Mouse (Mus musculus): ENCODE data around the gene Abhd8. TPM values are rescaled to one million over a fixed set of nuclear protein-coding genes. Genes with fewer than 3 reads are reported as not detected.

The Abhd8 gene
- total RNA-seq (2021) = 10 to 100 TPM; 38.8 to 47.5 TPM
- long read RNA-seq, experiment 1, transcript Abhd8-201 (5 exons, 1,978 nt) = major isoform, 140 of 152 reads
- long read RNA-seq, experiment 1, partial matches to known transcripts = 5 of 152 reads
- long read RNA-seq, experiment 1, other reads (novel, unspliced or antisense) = 4 of 152 reads
- long read RNA-seq, experiment 2, transcript Abhd8-201 (5 exons, 1,978 nt) = major isoform, 68 of 77 reads
- long read RNA-seq, experiment 2, partial matches to known transcripts = 4 of 77 reads
- long read RNA-seq, experiment 2, other reads (novel, unspliced or antisense) = 5 of 77 reads

DNA sequence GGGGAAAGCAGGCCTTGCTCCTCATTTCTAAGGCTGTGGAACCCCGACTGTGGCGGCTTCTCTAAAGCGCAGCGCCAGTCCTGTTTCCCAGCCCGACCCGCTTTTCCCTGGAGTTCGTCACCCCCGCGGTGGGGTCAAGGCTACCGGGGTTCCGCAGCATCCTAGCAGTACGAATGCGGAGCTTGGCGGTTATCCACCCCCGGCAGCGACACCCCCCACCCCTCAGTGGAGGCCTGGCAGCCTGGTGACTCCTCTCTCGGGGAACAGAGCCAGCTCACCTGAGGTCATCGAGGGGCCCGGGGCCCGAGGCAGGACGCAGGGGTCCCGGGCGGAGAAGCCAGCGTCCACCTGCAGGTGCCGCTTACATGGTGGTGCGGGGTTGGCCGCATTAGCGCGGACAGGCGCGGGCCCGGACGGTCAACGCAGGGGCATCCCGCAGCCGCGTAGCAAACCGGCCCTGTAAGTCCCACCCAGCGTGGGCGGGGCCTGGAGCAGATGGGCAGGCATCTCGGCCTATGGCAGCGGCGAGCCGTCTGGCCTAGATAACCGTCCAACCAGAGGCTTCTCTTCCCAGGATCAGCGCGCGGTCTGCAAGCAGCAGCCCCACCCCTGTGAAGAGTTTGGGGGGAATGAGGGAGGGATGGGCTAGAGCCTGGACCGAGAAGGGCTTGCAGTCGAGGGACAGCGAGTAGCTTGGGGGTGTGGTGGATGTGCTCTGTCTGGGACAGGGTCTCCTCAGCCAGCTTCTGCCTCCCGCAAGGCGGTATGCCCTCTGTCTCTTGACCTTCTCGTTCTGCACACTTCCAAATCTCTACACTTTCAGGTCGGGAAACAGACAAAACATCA lies at the start of gene Abhd8:
Gene Abhd8 (minus strand): TSS at position 468 of the 846 bp plus-strand sequence.
- DNase-seq = peak; percentile 99

DNA sequence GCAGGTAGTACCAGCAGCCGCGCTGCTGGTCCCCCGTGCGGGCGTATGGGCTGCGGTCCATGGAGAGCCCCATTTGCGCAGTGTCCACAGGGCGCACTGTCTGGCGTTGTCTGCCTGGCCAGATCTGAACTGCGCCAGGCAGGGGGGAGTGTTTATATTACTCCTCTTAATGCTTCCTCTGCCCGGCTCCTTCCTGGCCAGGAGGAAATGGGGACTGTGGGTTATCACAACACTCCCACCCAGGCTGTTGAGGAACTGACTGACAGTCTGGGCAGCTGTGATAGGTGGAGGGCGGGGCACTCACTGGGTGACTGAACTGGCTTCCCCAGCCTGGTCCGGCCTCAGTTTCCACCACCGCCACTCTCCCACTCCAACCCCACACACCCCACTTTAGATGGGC lies 48.2 kb upstream of the Abhd8 start, which contains the start of gene Plvap:
Gene Plvap (minus strand): TSS at position 109 of the 400 bp plus-strand sequence.
- DNase-seq = no peak

- no peak for DNase-seq
Observed at GRCm38 (mm10) chr8:71509316-71509715, 45.9 kb upstream of the Abhd8 start.

DNA sequence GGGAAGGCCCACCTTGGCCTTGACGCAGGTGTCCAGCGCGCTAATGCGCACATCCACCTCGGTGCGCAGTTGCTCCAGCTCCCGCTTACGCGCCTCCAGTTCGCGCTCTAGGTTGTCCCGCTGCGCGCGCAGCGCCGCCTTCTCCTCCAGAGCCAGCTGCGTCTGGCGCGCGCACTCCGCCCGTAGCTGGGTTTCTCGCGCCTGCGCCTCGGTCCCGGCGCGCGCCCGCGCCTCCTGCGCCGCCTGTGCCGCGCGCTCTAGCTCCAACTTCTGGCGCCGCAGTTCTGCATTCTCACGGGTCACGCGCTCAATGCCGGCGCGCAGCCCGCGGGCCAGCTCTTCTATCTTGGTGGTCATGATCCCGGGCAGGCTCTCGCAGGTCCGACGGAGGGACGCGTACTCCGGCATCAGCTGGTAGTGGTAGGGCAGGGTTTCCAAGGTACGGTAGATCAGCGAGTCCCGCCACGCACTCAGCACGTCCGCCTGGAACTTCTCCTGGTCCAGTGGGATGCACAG lies 44.2 kb upstream of the Abhd8 start:
- peak; percentile 89 for DNase-seq

DNA sequence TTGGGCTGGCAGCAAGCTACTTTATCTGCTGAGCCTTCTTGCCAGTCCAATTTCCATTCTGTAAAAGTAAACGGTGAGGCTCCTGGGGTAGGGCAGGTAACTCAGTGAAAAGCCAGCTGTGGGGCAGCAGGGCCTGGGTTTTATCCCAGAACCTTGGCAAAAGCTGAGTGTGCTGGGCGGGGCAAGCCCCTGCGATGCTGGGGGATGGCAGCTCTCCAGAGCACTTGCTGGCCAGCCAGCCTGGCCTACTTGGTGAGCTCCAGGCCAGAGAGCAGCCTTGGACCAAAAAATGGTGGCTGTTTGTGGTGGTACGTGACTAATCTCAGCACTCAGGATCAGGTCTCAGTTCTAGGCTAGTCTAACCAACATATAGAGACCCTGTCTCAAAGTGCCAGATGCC lies 42.5 kb upstream of the Abhd8 start:
- DNase-seq = peak; percentile 59

GRCm38 (mm10) chr8:71505326-71505725 lies 41.9 kb upstream of the Abhd8 start:
- no peak for DNase-seq

- no peak for DNase-seq
Observed at GRCm38 (mm10) chr8:71504349-71504748, 40.9 kb upstream of the Abhd8 start.

- DNase-seq = peak; percentile 49
Observed at GRCm38 (mm10) chr8:71498816-71499690, 35.6 kb upstream of the Abhd8 start.

- peak; percentile 51 for DNase-seq
Observed at GRCm38 (mm10) chr8:71497881-71498501, 34.5 kb upstream of the Abhd8 start.

DNA sequence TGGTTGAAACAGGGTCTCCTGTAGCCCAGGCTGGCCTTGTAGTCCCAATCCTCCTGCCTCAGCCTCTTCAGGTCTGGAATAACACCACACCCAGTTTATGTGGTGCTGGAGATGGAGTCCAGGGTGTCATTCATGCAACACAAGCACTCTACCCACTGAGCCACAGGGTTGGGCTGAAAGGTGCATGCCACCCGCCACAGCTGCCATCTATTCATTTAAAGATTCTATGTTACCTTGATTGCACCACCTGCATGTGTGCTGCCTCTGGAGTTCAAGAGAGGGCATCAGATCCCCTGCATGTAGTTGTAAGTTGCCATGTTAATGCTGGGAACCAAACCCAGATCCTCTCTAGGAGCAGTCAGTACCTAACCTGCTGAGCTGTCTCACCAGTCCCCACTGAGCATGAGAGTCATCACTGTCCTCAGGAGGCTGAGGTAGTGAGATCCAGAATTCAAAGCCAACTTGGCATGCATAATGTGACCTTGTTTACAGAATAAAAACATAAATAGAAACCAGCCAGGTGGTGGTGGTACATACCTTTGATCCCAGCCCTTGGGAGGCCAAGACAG lies 33.7 kb upstream of the Abhd8 start:
- DNase-seq = no peak

- peak; percentile 99 for DNase-seq
Observed at GRCm38 (mm10) chr8:71496481-71496880, 33.0 kb upstream of the Abhd8 start.

DNA sequence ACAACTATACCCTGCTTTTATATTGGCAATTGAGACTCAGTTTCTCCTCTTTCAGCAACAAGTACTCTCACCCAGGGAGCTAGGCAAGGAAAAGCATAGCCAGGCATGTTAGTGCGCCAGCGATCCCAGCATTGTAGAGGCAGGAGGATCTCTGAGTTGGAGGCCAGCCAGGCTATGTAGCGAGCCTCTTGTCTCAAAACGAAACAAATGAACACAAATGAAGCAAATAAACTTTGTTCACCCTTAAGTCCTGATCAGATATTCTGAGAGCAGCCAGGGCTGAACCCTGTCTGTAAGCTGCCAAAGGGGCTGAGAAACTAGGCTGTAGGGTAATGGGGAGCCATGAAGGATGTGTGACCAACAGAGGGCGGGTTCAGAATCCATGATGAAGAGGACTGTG lies 32.4 kb upstream of the Abhd8 start:
- DNase-seq = no peak

DNA sequence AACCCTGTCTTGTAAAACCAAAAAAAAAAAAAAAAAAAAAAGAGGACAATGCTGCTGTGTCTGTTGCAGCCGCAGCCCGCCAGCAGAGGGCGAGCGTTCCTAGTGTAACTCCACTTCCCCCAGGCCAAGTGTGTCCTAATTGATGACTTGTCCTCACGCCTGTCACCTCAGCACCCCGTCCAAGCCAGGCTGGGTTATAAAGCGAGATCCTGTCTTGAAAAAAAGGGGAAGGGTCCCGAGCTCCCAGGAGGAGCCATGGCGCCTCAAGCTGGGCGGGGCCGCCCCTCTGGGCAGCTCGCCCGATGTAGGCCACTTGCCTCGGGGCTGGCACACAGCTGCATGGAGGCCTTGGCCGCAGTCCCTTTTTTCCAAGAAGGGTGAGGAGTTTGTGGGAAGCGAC lies 31.6 kb upstream of the Abhd8 start:
- DNase-seq = peak; percentile 92

DNA sequence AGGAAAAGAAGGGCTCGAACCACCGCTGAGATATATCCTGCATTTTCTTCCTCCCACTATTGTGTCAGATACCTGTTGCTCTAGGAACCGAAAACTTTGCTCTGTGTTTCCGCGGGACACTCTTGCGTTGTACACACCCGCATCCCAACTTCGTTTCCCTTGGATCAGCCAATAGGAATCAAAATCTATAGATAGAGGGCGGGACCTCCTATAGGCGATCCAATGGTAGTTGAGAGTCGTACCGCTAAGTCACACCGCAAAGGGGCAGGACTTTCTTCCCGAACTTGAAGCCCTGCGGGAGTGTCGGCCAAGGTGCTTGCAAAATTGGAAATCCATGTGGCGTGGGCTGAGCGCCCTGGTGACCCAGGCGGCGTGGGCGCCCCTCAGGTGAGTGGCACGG lies 25.0 kb upstream of the Abhd8 start:
- DNase-seq = peak; percentile 89

- peak; percentile 87 for DNase-seq
Observed at GRCm38 (mm10) chr8:71487691-71488445, 24.4 kb upstream of the Abhd8 start, which contains the start of gene Gtpbp3. Gene Gtpbp3, plus strand, starts transcription at chr8:71488103.

DNA sequence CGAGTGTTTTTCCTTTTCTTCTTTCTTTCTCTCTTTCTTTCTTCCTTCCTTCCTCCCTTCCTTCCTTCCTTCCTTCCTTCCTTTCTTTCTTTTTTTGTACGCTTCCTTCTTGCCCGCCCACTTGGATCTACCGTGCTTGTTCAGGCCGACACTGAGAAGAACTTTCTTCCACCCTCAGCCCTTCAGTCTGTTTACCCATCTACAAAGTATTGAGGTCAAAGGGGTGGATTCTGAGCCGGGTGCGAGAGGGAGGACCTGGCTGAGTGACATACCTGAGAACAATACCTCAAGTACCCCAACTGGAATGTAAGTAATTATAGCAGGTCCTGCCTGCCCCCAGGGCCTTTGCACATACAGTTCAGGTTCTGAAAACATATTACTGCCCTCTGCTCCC lies 22.7 kb upstream of the Abhd8 start:
- DNase-seq = no peak

DNA sequence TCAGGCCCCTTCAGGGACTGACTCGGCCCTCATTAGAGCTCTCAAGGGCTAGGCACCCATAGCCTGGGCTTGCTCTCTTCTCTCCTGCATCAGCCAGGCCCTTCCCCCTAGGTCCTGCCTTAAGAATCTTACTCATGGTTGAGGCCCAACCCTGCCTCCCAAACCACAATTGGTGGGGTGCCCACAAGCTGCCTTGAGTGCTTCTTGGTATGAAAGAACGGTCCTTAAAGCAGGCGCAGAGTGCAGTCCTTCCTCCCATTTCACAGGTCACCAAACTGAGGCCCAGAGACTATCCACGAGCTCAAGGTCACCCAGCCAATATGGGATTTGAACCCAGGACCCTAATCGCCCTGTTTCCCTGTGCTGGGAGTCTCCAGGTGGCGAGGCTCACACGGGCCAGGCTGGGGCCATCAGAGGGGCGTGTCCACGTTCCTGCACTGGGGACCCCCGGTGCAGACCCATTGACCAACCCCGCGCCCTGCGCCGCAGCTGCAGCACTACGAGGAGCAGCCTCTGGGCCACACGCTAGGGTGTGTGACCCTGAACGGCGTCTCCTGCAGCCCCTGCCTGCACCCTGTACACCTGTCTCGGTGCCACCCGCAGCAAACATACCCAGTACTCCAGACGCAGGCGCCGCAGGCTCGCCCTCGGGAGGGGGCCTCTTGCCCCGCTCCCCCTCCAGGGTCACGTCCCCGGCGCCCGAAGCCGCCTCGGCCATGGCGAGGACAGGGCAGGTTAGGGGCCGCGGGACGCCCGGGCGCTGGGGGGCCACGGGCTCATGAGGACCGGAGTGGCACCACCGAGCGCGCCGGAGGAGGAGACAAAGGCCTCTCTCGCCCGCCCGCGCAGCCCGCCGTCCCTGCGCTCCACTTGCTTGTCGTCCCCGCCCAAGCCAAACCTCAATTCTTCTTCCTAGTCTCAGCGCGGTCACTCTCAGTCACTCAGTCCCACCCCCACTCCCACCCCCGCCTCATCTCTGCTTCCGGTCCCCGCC lies 22.0 kb upstream of the Abhd8 start, which contains the start of gene Ano8:
Gene Ano8 (minus strand): TSS at position 822 of the 994 bp plus-strand sequence.
- DNase-seq = peak; percentile 89

DNA sequence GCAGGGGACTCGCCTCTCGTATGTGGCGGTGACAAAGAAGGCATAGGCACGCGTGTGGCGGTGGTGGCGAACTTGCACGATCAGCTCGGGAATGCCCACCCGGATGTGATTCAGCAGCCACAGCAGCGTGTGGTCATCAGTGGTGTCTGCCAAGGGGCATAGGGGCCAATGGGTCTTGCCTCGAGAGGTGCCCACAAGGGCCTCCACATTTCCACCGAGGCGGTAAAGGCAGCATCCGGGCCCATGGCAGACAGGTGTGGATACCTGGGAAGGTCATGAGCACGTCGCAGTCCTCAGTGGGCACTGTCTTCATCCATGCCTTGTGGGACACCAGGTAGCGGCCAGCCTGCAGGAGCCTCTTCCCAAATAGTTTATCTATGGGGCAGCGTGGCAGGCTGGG lies 21.3 kb upstream of the Abhd8 start:
- DNase-seq = no peak

DNA sequence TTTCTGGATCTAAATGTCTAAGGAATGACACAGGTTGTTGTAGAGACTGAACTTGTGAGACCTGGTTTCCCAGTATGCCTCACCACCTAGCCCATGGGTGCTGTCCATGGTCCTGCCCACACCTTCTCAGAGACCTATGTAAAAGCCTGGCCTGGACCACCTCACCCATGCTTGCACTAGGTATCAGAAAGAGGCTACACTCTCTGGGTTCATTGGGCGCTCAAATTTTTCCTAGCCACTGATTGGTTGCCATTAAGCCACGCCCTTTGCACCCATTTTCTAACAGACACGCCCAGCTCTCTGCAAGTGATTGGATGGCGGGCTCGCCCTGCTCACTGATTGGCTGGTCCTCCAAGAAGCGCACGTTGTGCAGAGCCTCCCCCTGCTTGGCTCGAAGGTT lies 20.5 kb upstream of the Abhd8 start:
- peak; percentile 66 for DNase-seq
